Mouse (Mus musculus) heart, adult 2 months (tissue): ENCODE data around the gene Sec61a1.

Source experiments
- CTCF ChIP-seq: fragments of 200-600 bp; IDR thresholded peaks from 2 replicates; pipeline ENCODE4 v1.8.1; 2022; ENCODE audit warnings: antibody characterized with exemption, mild to moderate bottlenecking, moderate library complexity
- EP300 ChIP-seq: fragments of 200-500 bp; IDR thresholded peaks from 2 replicates; pipeline ENCODE4 v1.6.1; 2011; ENCODE audit warnings: low read depth, low read length, control low read depth; ENCODE audit not compliant: insufficient read depth
- POLR2A ChIP-seq: fragments of 200-500 bp; IDR thresholded peaks from 2 replicates; pipeline ENCODE4 v1.6.1; 2011; ENCODE audit warnings: mild to moderate bottlenecking, low read depth, low read length, control low read depth; ENCODE audit not compliant: insufficient read depth

- TF ChIP-seq CTCF (no peak), POLR2A (no peak), EP300 (no peak)
These were observed 853 bp downstream of the Sec61a1 start for GRCm38 (mm10) chr6:88517701-88518403.
